Mouse (Mus musculus) midbrain, embryonic 11.5 days (tissue): Measurements from ENCODE around the gene Dclre1b. TPM values are rescaled to one million over a fixed set of nuclear protein-coding genes. Genes with fewer than 3 reads are reported as not detected.

Experiments used
- ATAC-seq: fragments of 200-750 bp; cut with Nextera tagmentation; 2 replicates; pipeline ENCODE4 v1.8.0; 2017; ENCODE audit warnings: moderate TSS enrichment, moderate library complexity; ENCODE audit not compliant: low FRiP score
- DNase-seq: peaks from one replicate; pipeline ENCODE4 v3.0.0; 2015; ENCODE audit warnings: low spot score; ENCODE audit errors: missing footprints
- H3K27ac ChIP-seq: fragments of 300-500 bp; sonication (generic); 2 replicates; pipeline ENCODE4 v1.5.1; 2014; ENCODE audit warnings: low read depth, low read length
- H3K27me3 ChIP-seq: fragments of 300-500 bp; sonication (generic); 2 replicates; pipeline ENCODE4 v1.6.1; 2014; ENCODE audit warnings: mild to moderate bottlenecking, low read length, moderate library complexity, mixed read lengths; ENCODE audit not compliant: control insufficient read depth, insufficient read depth
- H3K36me3 ChIP-seq: fragments of 300-500 bp; sonication (generic); 2 replicates; pipeline ENCODE4 v1.6.1; 2014; ENCODE audit warnings: mild to moderate bottlenecking, low read length, moderate library complexity, mixed read lengths; ENCODE audit not compliant: control insufficient read depth, insufficient read depth
- H3K4me1 ChIP-seq: fragments of 300-500 bp; sonication (generic); 2 replicates; pipeline ENCODE4 v1.6.1; 2014; ENCODE audit warnings: low read length; ENCODE audit not compliant: control insufficient read depth, insufficient read depth
- H3K4me2 ChIP-seq: fragments of 300-500 bp; sonication (generic); 2 replicates; pipeline ENCODE4 v1.6.1; 2014; ENCODE audit warnings: mild to moderate bottlenecking, moderate library complexity
- H3K4me3 ChIP-seq: fragments of 300-500 bp; sonication (generic); 2 replicates; pipeline ENCODE4 v1.5.1; 2014; ENCODE audit warnings: low read depth, low read length
- H3K9ac ChIP-seq: fragments of 300-500 bp; sonication (generic); 2 replicates; pipeline ENCODE4 v1.6.1; 2014; ENCODE audit warnings: low read length
- H3K9me3 ChIP-seq: fragments of 300-500 bp; sonication (generic); 2 replicates; pipeline ENCODE4 v1.6.1; 2016; ENCODE audit warnings: low read length; ENCODE audit not compliant: control insufficient read depth
- WGBS: fragments of 180-500 bp; shearing (Covaris S2); extraction: QIAGEN DNeasy Blood & Tissue Kit; methylation state at CpG from one replicate; pipeline ENCODE4 v1.1.7; 2014; 5-methylcytosine and 5-hydroxymethylcytosine counted together
- polyA plus RNA-seq: library from polyadenylated mRNA; unstranded; fragments of >200 nt; fragmentation: Nextera tagmentation; extraction: Ambion mirVana; gene quantifications from 2 replicates; pipeline ENCODE4 v1.2.1, GENCODE M21; 2014

Dclre1b gene
- polyA plus RNA-seq, 1 experiment from 2014 or later, result 36.3 TPM

- WGBS, result 83% methylated on average over 9 of the region's 9 CpGs
- no peak for DNase-seq
- H3K4me2 ChIP-seq, result no peak overlapping the region
Observed at GRCm38 (mm10) chr3:103771531-103772130, 37.6 kb downstream of the Dclre1b start.

GRCm38 (mm10) chr3:103766789-103767188 is 42.5 kb downstream of the Dclre1b start:
- DNase-seq (no peak), ATAC-seq (no peak)
- Histone ChIP-seq H3K9me3 (no peaks in the 10 kb centered on the region), H3K27me3 (no peaks in the 10 kb centered on the region), H3K4me3 (no peak overlapping the region), H3K4me1 (no peaks in the 10 kb centered on the region), H3K36me3 (peaks cover 2% of the 10 kb centered on the region; the same call in 1 of the 2 replicates), H3K27ac (no peak overlapping the region), H3K4me2 (no peak overlapping the region), H3K9ac (no peak overlapping the region)
- WGBS, result 75% methylated on average over 3 of the region's 3 CpGs

More at GRCm38 (mm10) chr3:103771531-103772130, 37.6 kb downstream of the Dclre1b start:
- Histone ChIP-seq H3K27ac (no peak overlapping the region), H3K4me1 (no peaks in the 10 kb centered on the region), H3K9me3 (no peaks in the 10 kb centered on the region), H3K27me3 (no peaks in the 10 kb centered on the region), H3K4me3 (no peak overlapping the region), H3K36me3 (peaks cover 2% of the 10 kb centered on the region; the same call in 1 of the 2 replicates), H3K9ac (no peak overlapping the region)
- no peak for ATAC-seq

- H3K9ac ChIP-seq, result no peak overlapping the region
- no peaks in the 10 kb centered on the region for H3K4me1 ChIP-seq
- no peaks in the 10 kb centered on the region for H3K27me3 ChIP-seq
- ATAC-seq, result no peak
- DNase-seq, result no peak
- H3K36me3 ChIP-seq, result peaks cover 3% of the 10 kb centered on the region; the same call in 1 of the 2 replicates
- H3K27ac ChIP-seq, result no peak overlapping the region
- 89% methylated on average over 5 of the region's 5 CpGs for WGBS
- no peak overlapping the region for H3K4me2 ChIP-seq
- no peak overlapping the region for H3K4me3 ChIP-seq
- H3K9me3 ChIP-seq, result no peaks in the 10 kb centered on the region
Observed at GRCm38 (mm10) chr3:103759261-103759970, 49.8 kb downstream of the Dclre1b start.

GRCm38 (mm10) chr3:103758456-103758855 is 50.8 kb downstream of the Dclre1b start:
- Histone ChIP-seq H3K27me3 (no peaks in the 10 kb centered on the region), H3K4me3 (no peak overlapping the region), H3K9me3 (no peaks in the 10 kb centered on the region), H3K4me2 (no peak overlapping the region), H3K27ac (no peak overlapping the region), H3K9ac (no peak overlapping the region), H3K4me1 (no peaks in the 10 kb centered on the region), H3K36me3 (peaks cover 4% of the 10 kb centered on the region)
- 87% methylated on average over 7 of the region's 7 CpGs for WGBS
- DNase-seq, result no peak
- ATAC-seq, result no peak

GRCm38 (mm10) chr3:103756920-103757319 is 52.3 kb downstream of the Dclre1b start:
- ATAC-seq, result no peak
- H3K9me3 ChIP-seq, result no peaks in the 10 kb centered on the region
- no peaks in the 10 kb centered on the region for H3K4me1 ChIP-seq
- H3K9ac ChIP-seq, result no peak overlapping the region
- DNase-seq, result no peak
- no peak overlapping the region for H3K4me3 ChIP-seq
- H3K27me3 ChIP-seq, result no peaks in the 10 kb centered on the region
- H3K4me2 ChIP-seq, result no peak overlapping the region
- WGBS, result 96% methylated on average over 2 of the region's 2 CpGs
- H3K27ac ChIP-seq, result no peak overlapping the region
- peaks cover 6% of the 10 kb centered on the region for H3K36me3 ChIP-seq

GRCm38 (mm10) chr3:103755351-103755750 is 53.9 kb downstream of the Dclre1b start:
- no peak overlapping the region for H3K27ac ChIP-seq
- H3K4me1 ChIP-seq, result no peaks in the 10 kb centered on the region
- H3K36me3 ChIP-seq, result peaks cover 6% of the 10 kb centered on the region
- WGBS, result 82% methylated on average over 3 of the region's 3 CpGs
- no peak overlapping the region for H3K9ac ChIP-seq
- no peaks in the 10 kb centered on the region for H3K9me3 ChIP-seq
- no peaks in the 10 kb centered on the region for H3K27me3 ChIP-seq
- ATAC-seq (no peak), DNase-seq (no peak)
- no peak overlapping the region for H3K4me2 ChIP-seq
- H3K4me3 ChIP-seq, result no peak overlapping the region

- no peaks in the 10 kb centered on the region for H3K4me1 ChIP-seq
- no peak overlapping the region for H3K4me3 ChIP-seq
- ATAC-seq, result no peak
- no peaks in the 10 kb centered on the region for H3K9me3 ChIP-seq
- 86% methylated on average over 2 of the region's 2 CpGs for WGBS
- DNase-seq, result no peak
- no peak overlapping the region for H3K9ac ChIP-seq
- H3K36me3 ChIP-seq, result peaks cover 14% of the 10 kb centered on the region
- H3K27me3 ChIP-seq, result no peaks in the 10 kb centered on the region
- H3K4me2 ChIP-seq, result no peak overlapping the region
- no peak overlapping the region for H3K27ac ChIP-seq
Observed at GRCm38 (mm10) chr3:103751558-103751957, 57.7 kb downstream of the Dclre1b start.

Other genes starting within 250 kb of the Dclre1b start
- 4.3 and 5.6 TPM in 2 replicates for gene Syt6, start 234.2 kb downstream of the Dclre1b start, polyA plus RNA-seq
- gene Atg4a-ps, start 163.4 kb downstream of the Dclre1b start, polyA plus RNA-seq, result 0.08 and 0.19 TPM in 2 replicates
- gene Olfml3, start 71.4 kb downstream of the Dclre1b start, polyA plus RNA-seq, result 8.9 and 10.5 TPM in 2 replicates
- gene Gm10964, start 70.1 kb downstream of the Dclre1b start, polyA plus RNA-seq, result not detected in 2 replicates
- 15.9 and 16.6 TPM in 2 replicates for gene Hipk1, start 17.9 kb downstream of the Dclre1b start, polyA plus RNA-seq
- 22.8 and 25.6 TPM in 2 replicates for gene Ap4b1, start 76 bp upstream of the Dclre1b start, polyA plus RNA-seq
- gene Gm43064, start 129 bp upstream of the Dclre1b start, polyA plus RNA-seq, result 0.15 TPM in 1 of 2 replicates, not detected in the other
- gene Bcl2l15, start 23.2 kb upstream of the Dclre1b start, polyA plus RNA-seq, result 0.14 and 0.20 TPM in 2 replicates
- gene Ptpn22, start 50.4 kb upstream of the Dclre1b start, polyA plus RNA-seq, result 0.23 and 0.65 TPM in 2 replicates
- gene Rsbn1, start 104.7 kb upstream of the Dclre1b start, polyA plus RNA-seq, result 21.1 and 24.0 TPM in 2 replicates
- gene Phtf1, start 158.7 kb upstream of the Dclre1b start, polyA plus RNA-seq, result 53.4 and 59.2 TPM in 2 replicates